Mouse (Mus musculus) liver, embryonic 12.5 days (tissue): ENCODE data around the gene Nsd1. TPM values are rescaled to one million over a fixed set of nuclear protein-coding genes. Genes with fewer than 3 reads are reported as not detected.

Experiments
- ATAC-seq: fragments of 200-750 bp; cut with Nextera tagmentation; 2 replicates; pipeline ENCODE4 v1.8.0; 2017; ENCODE audit warnings: moderate number of reproducible peaks, mild to moderate bottlenecking, moderate library complexity
- H3K27ac ChIP-seq: fragments of 300-500 bp; sonication (generic); 2 replicates; pipeline ENCODE4 v1.5.1; 2016; ENCODE audit warnings: mild to moderate bottlenecking
- H3K27me3 ChIP-seq: fragments of 300-500 bp; sonication (generic); replicated peaks from 2 replicates; pipeline ENCODE4 v1.6.1; 2016; ENCODE audit warnings: mild to moderate bottlenecking, moderate library complexity
- H3K36me3 ChIP-seq: fragments of 300-500 bp; sonication (generic); 2 replicates; pipeline ENCODE4 v1.6.1; 2016; ENCODE audit warnings: mild to moderate bottlenecking, moderate library complexity
- H3K4me1 ChIP-seq: fragments of 300-500 bp; sonication (generic); 2 replicates; pipeline ENCODE4 v1.6.1; 2016
- H3K4me2 ChIP-seq: fragments of 300-500 bp; sonication (generic); 2 replicates; pipeline ENCODE4 v1.6.1; 2016; ENCODE audit warnings: mild to moderate bottlenecking, moderate library complexity
- H3K4me3 ChIP-seq: fragments of 300-500 bp; sonication (generic); 2 replicates; pipeline ENCODE4 v1.5.1; 2016; ENCODE audit warnings: mild to moderate bottlenecking, moderate library complexity
- H3K9ac ChIP-seq: fragments of 300-500 bp; sonication (generic); 2 replicates; pipeline ENCODE4 v1.6.1; 2016; ENCODE audit warnings: mild to moderate bottlenecking, moderate library complexity
- H3K9me3 ChIP-seq: fragments of 300-500 bp; sonication (generic); replicated peaks from 2 replicates; pipeline ENCODE4 v1.6.1; 2016; ENCODE audit warnings: mild to moderate bottlenecking, moderate library complexity
- WGBS: fragments of 180-500 bp; shearing (Covaris S2); methylation state at CpG from one replicate; pipeline ENCODE4 v1.1.7; 2016; ENCODE audit not compliant: insufficient replicate concordance; 5-methylcytosine and 5-hydroxymethylcytosine counted together
- polyA plus RNA-seq: library from polyadenylated mRNA; unstranded; fragments of >200 nt; fragmentation: Nextera tagmentation; extraction: Ambion mirVana; gene quantifications from 2 replicates; pipeline ENCODE4 v1.2.1, GENCODE M21; 2016

The Nsd1 gene
- polyA plus RNA-seq, 1 experiment from 2014 or later, result 27.5 TPM

DNA sequence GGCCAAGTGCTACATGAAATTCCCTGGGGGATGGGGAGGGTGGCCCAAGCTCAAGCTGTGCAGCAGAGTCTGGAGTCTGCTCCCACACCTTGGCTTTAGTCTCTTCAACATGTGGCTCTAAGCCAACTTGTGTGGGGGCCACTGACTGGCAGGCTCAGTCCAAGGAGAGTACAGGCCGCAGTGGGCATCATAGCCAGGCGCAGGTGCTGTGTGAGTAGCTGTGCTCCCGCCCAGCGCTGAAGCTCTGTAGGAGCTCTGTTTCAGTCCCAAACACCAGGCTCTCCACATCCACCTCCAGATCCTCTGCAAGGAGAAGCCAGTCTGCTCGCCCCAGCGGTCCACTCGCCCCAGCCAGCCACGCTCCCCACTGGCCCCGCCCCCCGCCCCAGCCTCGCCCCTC lies 116.0 kb downstream of the Nsd1 start:
- H3K4me3 ChIP-seq, result 0 out of 2 replicates have a peak overlapping the region, but pooled peaks have one; percentile 1
- H3K36me3 ChIP-seq, result peaks cover 56% of the 10 kb centered on the region
- ATAC-seq, result no peak
- no peak overlapping the region for H3K9ac ChIP-seq
- no peak overlapping the region for H3K4me2 ChIP-seq
- H3K9me3 ChIP-seq, result no peaks in the 10 kb centered on the region
- H3K27ac ChIP-seq, result no peak overlapping the region
- WGBS, result 79% methylated on average over 11 of the region's 11 CpGs
- H3K4me1 ChIP-seq, result peaks cover 71% of the 10 kb centered on the region
- no peaks in the 10 kb centered on the region for H3K27me3 ChIP-seq

DNA sequence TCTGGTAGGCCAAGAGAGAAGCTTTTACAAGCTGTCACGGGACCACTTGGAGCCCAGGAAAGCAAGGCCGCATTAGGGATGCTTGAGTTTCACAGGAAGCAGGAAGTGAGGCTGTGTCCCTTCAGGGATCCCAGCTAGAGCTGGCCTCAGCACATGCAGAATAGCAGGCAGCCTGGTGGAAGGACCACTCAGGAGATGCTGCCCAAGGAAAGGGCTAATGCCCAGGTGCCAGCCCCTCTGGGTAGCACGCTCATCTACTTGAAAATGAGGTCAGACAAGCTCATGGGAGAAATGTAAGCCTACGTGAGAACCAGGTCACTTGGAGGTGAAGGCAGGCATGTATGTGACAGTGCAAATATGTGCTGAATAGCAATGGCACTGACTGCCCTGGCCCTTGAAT lies 117.6 kb downstream of the Nsd1 start:
- H3K36me3 ChIP-seq, result peaks cover 55% of the 10 kb centered on the region
- no peaks in the 10 kb centered on the region for H3K9me3 ChIP-seq
- H3K4me3 ChIP-seq, result peak overlapping the region; percentile 77
- H3K9ac ChIP-seq, result peak overlapping the region; percentile 48
- H3K27ac ChIP-seq, result peak overlapping the region; percentile 37; the same call in 1 of the 2 replicates
- no peak for ATAC-seq
- peaks cover 77% of the 10 kb centered on the region for H3K4me1 ChIP-seq
- H3K4me2 ChIP-seq, result peak overlapping the region; percentile 78
- 0 out of 2 replicates have a peak, but pooled peaks cover 6% of the 10 kb centered on the region for H3K27me3 ChIP-seq
- 50% methylated on average over 4 of the region's 4 CpGs for WGBS

DNA sequence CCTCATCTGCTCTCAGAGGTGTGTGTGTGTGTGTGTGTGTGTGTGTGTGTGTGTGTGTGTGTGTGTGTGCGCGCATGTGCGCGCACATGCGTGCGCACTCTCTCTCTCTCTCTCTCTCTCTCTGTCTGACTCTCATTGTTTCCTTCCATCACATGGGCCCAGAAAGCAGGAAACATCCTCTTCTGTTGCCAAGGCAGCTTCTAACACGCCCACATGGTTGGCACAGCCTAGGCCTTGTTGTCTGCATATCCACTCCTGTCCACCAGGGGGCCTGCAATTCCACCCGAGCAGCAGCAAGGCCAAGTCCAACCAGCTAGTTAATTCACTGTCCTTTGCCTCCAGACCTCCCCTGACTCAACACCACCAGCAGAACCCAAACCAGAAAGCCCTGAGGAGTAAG lies 118.1 kb downstream of the Nsd1 start:
- peak; percentile 11; the same call in 1 of the 2 replicates for ATAC-seq
- H3K9me3 ChIP-seq, result no peaks in the 10 kb centered on the region
- 51% methylated on average over 8 of the region's 8 CpGs for WGBS
- peak overlapping the region; percentile 78 for H3K4me2 ChIP-seq
- peak overlapping the region; percentile 84 for H3K9ac ChIP-seq
- H3K4me1 ChIP-seq, result peaks cover 76% of the 10 kb centered on the region
- peaks cover 55% of the 10 kb centered on the region for H3K36me3 ChIP-seq
- peak overlapping the region; percentile 77 for H3K4me3 ChIP-seq
- H3K27me3 ChIP-seq, result 0 out of 2 replicates have a peak, but pooled peaks cover 7% of the 10 kb centered on the region
- peak overlapping the region; percentile 37; the same call in 1 of the 2 replicates for H3K27ac ChIP-seq

DNA sequence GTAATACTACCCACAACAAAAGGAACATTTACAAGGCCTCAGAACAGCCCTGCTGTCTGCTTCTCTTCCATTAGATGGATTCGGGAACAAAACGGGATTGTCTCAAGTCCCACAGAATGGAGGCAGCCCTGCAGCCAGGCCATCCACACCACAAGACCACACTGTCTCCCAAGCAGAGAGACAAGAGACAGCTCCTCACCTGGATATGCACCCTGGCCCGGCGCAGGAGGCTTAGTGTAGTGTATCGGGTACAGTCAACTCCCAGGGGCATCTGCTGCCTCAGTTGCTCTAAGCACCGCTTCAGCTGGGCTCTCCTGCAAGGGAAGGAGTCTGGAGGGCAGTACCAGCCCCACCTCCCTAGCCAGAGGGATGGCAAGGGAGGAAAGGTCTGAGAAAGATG lies 118.6 kb downstream of the Nsd1 start:
- Histone ChIP-seq H3K4me1 (peaks cover 70% of the 10 kb centered on the region), H3K9ac (peak overlapping the region; percentile 84), H3K9me3 (no peaks in the 10 kb centered on the region), H3K27me3 (0 out of 2 replicates have a peak, but pooled peaks cover 7% of the 10 kb centered on the region), H3K4me2 (peak overlapping the region; percentile 78), H3K4me3 (peak overlapping the region; percentile 77), H3K36me3 (peaks cover 50% of the 10 kb centered on the region), H3K27ac (no peak overlapping the region; the same call in 1 of the 2 replicates)
- ATAC-seq, result no peak
- 74% methylated on average over 6 of the region's 6 CpGs for WGBS

DNA sequence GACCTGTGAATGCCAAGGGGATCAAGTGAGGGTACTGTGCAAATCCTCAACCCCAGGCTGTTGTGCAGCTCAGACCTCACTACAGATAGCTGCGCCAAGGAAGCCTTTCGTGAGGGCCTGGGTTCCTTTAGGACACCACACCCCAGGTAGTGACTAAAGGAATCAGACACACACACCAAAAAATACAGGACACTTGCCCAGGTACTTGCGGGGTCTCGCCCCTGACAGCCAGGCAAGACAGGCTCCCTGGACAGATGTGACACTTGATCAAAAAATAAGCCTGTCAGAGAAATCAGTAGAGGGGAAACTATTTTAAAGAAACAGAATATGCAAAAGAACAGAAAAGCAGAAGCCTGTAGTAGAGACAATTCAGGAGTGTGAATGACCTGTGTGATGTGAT lies 119.1 kb downstream of the Nsd1 start:
- Histone ChIP-seq H3K9ac (peak overlapping the region; percentile 84), H3K4me1 (peaks cover 66% of the 10 kb centered on the region), H3K9me3 (no peaks in the 10 kb centered on the region), H3K27me3 (0 out of 2 replicates have a peak, but pooled peaks cover 11% of the 10 kb centered on the region), H3K27ac (peak overlapping the region; percentile 92), H3K4me3 (peak overlapping the region; percentile 77), H3K4me2 (peak overlapping the region; percentile 78), H3K36me3 (peaks cover 46% of the 10 kb centered on the region)
- no peak for ATAC-seq
- WGBS, result 83% methylated on average over 4 of the region's 4 CpGs

DNA sequence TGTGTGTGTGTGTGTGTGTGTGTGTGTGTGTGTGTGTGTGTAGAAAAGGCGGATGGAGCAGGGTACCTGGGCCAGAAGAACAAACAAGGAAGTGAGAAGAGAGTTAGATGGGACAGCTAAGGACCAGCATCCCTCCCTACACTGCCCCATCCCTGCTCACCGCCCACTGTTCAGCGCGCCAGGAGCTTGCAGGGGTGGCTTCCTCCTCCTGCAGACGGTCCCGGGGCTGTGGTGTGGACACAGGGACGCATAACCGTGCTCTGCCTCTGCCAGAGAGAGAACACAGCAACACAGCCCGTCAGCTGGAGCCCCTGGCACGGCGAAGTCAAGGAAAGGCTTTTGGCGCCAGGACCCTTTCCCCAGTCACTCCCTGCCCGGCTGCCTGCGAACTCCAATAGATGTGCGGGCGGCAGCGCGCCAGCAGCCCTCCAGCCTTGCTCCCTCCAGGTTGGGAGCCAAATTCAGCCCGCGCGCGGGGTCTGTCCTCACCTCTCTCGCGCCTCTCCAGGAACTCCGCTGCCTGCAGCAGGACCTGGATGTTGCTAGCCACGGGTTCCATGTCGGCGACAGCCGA lies 119.6 kb downstream of the Nsd1 start:
- Histone ChIP-seq H3K4me2 (peak overlapping the region; percentile 78), H3K4me3 (peak overlapping the region; percentile 77), H3K27ac (peak overlapping the region; percentile 92), H3K9me3 (no peaks in the 10 kb centered on the region), H3K36me3 (peaks cover 40% of the 10 kb centered on the region), H3K4me1 (peaks cover 60% of the 10 kb centered on the region), H3K27me3 (0 out of 2 replicates have a peak, but pooled peaks cover 13% of the 10 kb centered on the region), H3K9ac (peak overlapping the region; percentile 84)
- WGBS, result under 1% methylated on average over 29 of the region's 29 CpGs
- peak; percentile 35 for ATAC-seq

DNA sequence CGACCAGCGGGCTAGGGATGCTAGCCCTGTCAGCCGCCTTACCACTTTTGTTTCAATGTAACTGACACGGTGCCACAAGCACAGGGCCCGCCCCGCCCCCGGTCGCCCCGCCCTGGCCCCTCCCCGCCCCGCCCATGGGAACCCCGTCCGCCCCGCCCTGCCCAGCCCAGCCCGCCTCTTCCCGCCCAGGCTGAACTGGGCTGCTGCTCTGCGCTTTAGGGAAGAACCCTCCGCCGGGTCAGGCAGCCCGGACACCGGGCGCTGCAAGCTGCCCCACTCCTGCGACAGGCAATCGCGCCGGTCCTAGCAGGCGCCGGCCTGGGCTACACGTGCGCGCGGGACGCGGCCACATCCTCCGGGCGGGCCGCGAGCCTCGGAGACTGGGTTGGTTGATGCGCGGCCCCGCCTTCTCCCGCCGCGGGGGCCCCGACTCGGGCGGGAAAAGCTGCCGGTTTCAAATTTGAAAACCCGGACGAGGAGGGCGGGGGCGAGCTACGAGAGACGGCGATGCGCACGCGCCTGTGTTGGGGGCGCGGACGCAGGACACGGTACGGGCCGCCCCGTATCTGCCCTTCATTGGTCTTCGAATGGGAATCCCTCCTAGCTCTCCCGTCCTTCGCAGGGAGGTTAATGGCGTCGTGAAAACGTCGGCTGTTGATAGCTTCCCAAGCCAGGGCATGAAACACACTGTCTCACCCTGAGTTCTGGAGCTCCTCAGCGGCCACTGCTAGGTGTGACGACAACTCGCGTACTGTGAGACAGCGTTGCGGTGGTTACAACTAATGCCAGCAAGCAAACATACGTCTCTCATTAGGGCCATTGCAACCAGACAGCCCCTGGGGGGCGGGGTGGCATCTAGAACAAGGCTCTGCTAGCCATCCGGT lies 120.3 kb downstream of the Nsd1 start, which contains the start of gene Mxd3:
Mxd3 (minus strand) TSS at position 141 of the 884 bp plus-strand sequence.
- Histone ChIP-seq H3K4me1 (peaks cover 57% of the 10 kb centered on the region), H3K27me3 (0 out of 2 replicates have a peak, but pooled peaks cover 15% of the 10 kb centered on the region), H3K9me3 (no peaks in the 10 kb centered on the region), H3K9ac (peak within 1 kb of the TSS; percentile 84), H3K4me2 (peak within 1 kb of the TSS; percentile 78), H3K27ac (peak within 1 kb of the TSS; percentile 92), H3K36me3 (peaks cover 33% of the 10 kb centered on the region), H3K4me3 (peak within 1 kb of the TSS; percentile 77)
- WGBS, result under 1% methylated on average over 70 of the region's 82 CpGs
- ATAC-seq, result peak; percentile 85

DNA sequence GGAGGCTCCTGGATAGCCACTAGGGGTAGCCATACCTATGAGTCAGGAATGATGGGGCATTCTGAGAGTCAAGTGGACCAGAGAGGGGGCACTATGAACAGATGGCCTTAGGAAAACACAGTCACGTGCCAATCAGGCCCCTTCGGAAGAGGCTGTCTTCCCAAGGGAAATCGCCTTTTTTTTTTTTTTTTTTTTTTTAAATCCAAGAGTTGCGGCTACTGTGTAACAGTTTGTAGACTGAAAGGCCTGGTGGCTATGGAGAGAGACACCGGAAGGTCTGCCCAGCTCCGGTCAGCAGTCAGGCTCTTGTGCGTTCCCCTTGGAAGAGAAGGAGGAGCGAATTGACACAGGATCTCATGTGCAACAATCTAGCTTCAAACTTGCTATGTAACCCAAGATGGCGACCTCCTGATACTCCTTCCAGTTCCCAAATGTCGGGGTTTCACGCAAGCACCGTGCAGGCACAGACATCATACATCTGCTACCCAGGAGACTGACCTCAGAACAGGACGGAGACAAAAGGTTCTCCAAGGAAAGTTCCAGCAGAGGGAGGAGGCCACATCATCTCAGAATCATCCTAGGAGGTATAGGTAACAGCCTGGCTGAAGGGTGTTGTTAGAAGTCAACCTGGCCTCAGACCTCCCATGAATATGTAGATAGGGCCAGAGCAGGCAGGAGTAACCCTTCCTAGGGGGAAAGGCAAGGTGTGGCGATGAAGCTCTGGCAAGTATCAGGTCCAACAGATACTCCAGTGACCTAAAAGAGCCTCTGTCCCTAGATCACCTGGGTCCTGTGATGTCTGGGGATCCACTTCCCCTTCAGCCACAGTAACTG lies 121.2 kb downstream of the Nsd1 start:
- peak overlapping the region; percentile 77 for H3K4me3 ChIP-seq
- peak overlapping the region; percentile 78 for H3K4me2 ChIP-seq
- H3K27ac ChIP-seq, result peak overlapping the region; percentile 92
- peaks cover 24% of the 10 kb centered on the region for H3K36me3 ChIP-seq
- peak overlapping the region; percentile 84 for H3K9ac ChIP-seq
- H3K4me1 ChIP-seq, result peaks cover 52% of the 10 kb centered on the region
- 47% methylated on average over 14 of the region's 14 CpGs for WGBS
- ATAC-seq, result no peak
- no peaks in the 10 kb centered on the region for H3K9me3 ChIP-seq
- H3K27me3 ChIP-seq, result 0 out of 2 replicates have a peak, but pooled peaks cover 19% of the 10 kb centered on the region

DNA sequence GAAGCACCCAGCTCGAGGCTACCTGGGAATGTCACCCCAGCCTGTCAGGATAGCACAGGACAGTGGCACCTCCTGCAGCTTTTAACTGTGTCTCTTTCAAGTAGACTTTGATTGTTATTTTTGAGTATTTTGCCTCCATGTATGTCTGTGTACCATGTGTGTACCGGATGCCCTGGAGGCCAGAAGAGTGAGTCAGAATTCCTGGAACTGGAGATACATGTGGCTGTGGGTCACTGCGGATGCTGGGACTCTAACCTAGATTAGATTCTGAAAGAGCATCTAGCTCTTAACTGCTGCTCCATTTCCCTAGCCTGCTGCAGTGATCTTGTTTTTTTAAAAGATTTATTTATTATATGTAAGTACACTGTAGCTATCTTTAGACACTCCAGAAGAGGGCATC lies 122.7 kb downstream of the Nsd1 start:
- Histone ChIP-seq H3K4me3 (no peak overlapping the region), H3K4me1 (peaks cover 43% of the 10 kb centered on the region), H3K9ac (no peak overlapping the region), H3K4me2 (no peak overlapping the region), H3K9me3 (no peaks in the 10 kb centered on the region), H3K27ac (no peak overlapping the region), H3K27me3 (peaks cover 27% of the 10 kb centered on the region; the same call in 1 of the 2 replicates), H3K36me3 (peaks cover 9% of the 10 kb centered on the region)
- no peak for ATAC-seq
- 55% methylated on average over 3 of the region's 3 CpGs for WGBS

DNA sequence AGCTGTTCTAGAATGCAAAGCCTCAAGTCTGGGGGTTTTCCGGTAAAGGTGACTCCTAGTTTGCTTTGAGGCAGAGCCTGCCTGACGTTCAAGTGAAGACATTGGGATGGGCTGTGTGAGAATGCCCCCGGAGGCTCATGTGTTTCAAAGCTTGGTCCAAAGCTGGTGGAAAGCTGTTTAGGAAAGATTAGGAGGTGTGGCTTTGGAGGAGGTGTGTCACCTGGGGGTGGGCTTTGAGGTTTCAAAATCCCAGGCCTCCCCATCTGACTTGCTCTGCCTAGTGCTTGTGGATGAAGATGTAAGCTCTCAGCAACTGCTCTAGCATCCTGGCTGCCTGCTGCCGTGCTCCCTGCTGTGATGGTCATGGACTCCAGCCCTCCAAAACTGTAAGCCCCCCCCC lies 126.1 kb downstream of the Nsd1 start:
- Histone ChIP-seq H3K4me3 (no peak overlapping the region), H3K36me3 (no peaks in the 10 kb centered on the region), H3K9ac (no peak overlapping the region), H3K4me1 (peaks cover 37% of the 10 kb centered on the region), H3K9me3 (no peaks in the 10 kb centered on the region), H3K4me2 (no peak overlapping the region), H3K27me3 (peaks cover 27% of the 10 kb centered on the region; the same call in 1 of the 2 replicates), H3K27ac (no peak overlapping the region)
- no peak for ATAC-seq
- 69% methylated on average over 4 of the region's 4 CpGs for WGBS

DNA sequence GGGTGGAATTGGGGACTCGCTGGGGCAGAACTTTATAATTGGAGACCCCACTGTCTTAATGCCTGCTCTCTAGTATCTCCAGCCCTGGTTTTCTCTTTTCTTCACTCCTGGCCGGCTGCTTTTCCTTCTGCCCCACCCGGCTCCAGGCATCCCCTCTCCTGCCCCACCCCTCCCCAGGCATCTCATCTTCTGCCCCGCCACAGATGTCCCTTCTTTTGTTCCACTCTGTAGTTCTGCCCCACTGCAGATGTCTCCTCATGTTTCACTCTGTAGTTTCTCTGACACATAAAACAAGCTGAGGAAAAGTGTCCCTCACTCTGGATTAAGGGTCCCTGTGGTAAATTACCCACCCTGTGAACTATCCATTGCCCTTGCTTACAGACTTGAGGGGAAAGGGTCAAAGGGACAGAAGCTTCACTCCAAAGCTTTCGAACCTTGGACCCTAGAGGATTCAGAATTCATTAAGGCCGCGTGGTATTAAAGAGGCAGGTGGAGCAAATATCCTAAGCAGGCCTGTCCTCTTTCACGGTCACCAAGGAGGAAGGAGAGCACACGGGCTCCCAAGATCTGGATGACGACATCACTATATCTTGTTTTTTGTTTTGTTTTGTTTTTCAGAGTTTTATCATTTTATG lies 127.9 kb downstream of the Nsd1 start:
- Histone ChIP-seq H3K4me1 (peaks cover 21% of the 10 kb centered on the region), H3K4me2 (no peak overlapping the region), H3K4me3 (no peak overlapping the region), H3K36me3 (no peaks in the 10 kb centered on the region), H3K9ac (no peak overlapping the region), H3K9me3 (no peaks in the 10 kb centered on the region), H3K27ac (no peak overlapping the region), H3K27me3 (peaks cover 20% of the 10 kb centered on the region; the same call in 1 of the 2 replicates)
- no peak for ATAC-seq
- 76% methylated on average over 10 of the region's 10 CpGs for WGBS
